Mouse (Mus musculus): ENCODE results near the gene Trmt13.

DNA sequence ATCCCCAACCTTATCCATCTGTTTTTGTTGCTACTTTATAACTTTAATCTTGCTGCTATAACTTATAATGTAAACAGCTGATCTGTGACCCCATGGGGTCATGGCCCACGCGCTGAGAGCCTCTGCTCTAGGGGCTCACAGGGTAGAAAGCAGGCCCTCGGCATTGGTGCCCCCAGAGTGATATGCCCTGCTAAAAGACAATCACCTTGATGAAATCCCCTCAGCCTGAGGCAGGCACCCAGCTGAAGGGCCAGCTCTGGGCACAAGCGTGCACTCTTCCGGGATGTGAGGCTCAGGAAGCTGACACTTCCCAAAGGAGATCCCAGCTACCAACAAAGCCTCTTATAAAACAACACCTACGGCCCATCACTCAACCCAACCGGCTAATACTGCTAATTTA is 24.2 kb upstream of the Trmt13 start:
- TF ChIP-seq CTCF (conservative IDR thresholded peaks at IDR 0.05 in 1 of 2, IDR thresholded peaks at IDR 0.05 in 1 of 2; ENCODE audit: low read depth in 2 of 2, low read length in 2 of 2) (no peak), GABPA (IDR thresholded peaks at IDR 0.05; ENCODE audit: insufficient replicate concordance, low read depth, low read length) (no peak), MEF2A (IDR thresholded peaks at IDR 0.05; ENCODE audit: borderline replicate concordance, low read depth, low read length) (no peak), POLR2AphosphoS2 (IDR thresholded peaks at IDR 0.05; ENCODE audit: low read depth, low read length) (no peak), ZMIZ1 (IDR thresholded peaks at IDR 0.05; ENCODE audit: low read depth, low read length) (no peak), KAT2A (IDR thresholded peaks at IDR 0.05; ENCODE audit: insufficient replicate concordance, low read length) (no peak), EP300 (IDR thresholded peaks at IDR 0.05; ENCODE audit: low read length) (no peak)

Measured in CH12.LX (cell line).